Mouse (Mus musculus) MEL (cell line): ENCODE measurements around the gene Tm9sf2. TPM values are rescaled to one million over a fixed set of nuclear protein-coding genes. Genes with fewer than 3 reads are reported as not detected.

Experiments used
- DNase-seq: peaks from one replicate; pipeline ENCODE4 v3.0.0; 2011; ENCODE audit warnings: low read depth, low spot score
- H3K27ac ChIP-seq: 2 replicates; pipeline ENCODE4 v1.5.1; 2012; ENCODE audit warnings: low read depth, mild to moderate bottlenecking, control low read depth, low read length, moderate library complexity; ENCODE audit not compliant: control insufficient read depth
- H3K27me3 ChIP-seq, 2 experiments: fragments of 150-350 bp in 1 of 2; sonication (generic) in 1 of 2; 2 replicates each; pipeline ENCODE4 v1.6.1; 2012; ENCODE audit warnings: low read length in 2 of 2, mild to moderate bottlenecking in 2 of 2, improper control_type of control experiment in 1 of 2, moderate library complexity in 1 of 2; ENCODE audit not compliant: insufficient read depth in 2 of 2, control insufficient read depth in 1 of 2
- H3K36me3 ChIP-seq, 2 experiments: 2 replicates each; pipeline ENCODE4 v1.6.1; 2012 to 2014; ENCODE audit warnings: low read length in 2 of 2, improper control_type of control experiment in 1 of 2, inconsistent platforms in 1 of 2, mild to moderate bottlenecking in 1 of 2; ENCODE audit not compliant: insufficient read depth in 2 of 2, control insufficient read depth in 1 of 2
- H3K4me1 ChIP-seq, 2 experiments: fragments of 150-350 bp in 1 of 2; sonication (generic) in 1 of 2; 2 replicates each; pipeline ENCODE4 v1.6.1; 2012; ENCODE audit warnings: low read length in 2 of 2, improper control_type of control experiment in 1 of 2, mild to moderate bottlenecking in 1 of 2; ENCODE audit not compliant: insufficient read depth in 2 of 2, control insufficient read depth in 1 of 2
- H3K4me3 ChIP-seq, 2 experiments: fragments of 150-350 bp in 1 of 2; sonication (generic) in 1 of 2; 2 replicates each; pipeline ENCODE4 v1.5.1; 2012; ENCODE audit warnings: low read depth in 2 of 2, low read length in 2 of 2, mild to moderate bottlenecking in 2 of 2, moderate library complexity in 2 of 2, control low read depth in 1 of 2, improper control_type of control experiment in 1 of 2; ENCODE audit not compliant: control insufficient read depth in 1 of 2, insufficient read depth in 1 of 2
- H3K79me2 ChIP-seq: 2 replicates; pipeline ENCODE4 v1.6.1; 2012; ENCODE audit warnings: mild to moderate bottlenecking, low read length, moderate library complexity; ENCODE audit not compliant: control insufficient read depth, poor library complexity, insufficient read depth
- H3K9ac ChIP-seq: 2 replicates; pipeline ENCODE4 v1.6.1; 2012; ENCODE audit warnings: low read depth, mild to moderate bottlenecking, control low read depth, low read length, moderate library complexity; ENCODE audit not compliant: control insufficient read depth, poor library complexity, severe bottlenecking
- H3K9me3 ChIP-seq: fragments of 150-350 bp; sonication (generic); replicated peaks from 2 replicates; pipeline ENCODE4 v1.6.1; 2012; ENCODE audit warnings: mild to moderate bottlenecking, low read length, improper control_type of control experiment, moderate library complexity; ENCODE audit not compliant: insufficient read depth
- CHD2 ChIP-seq: IDR thresholded peaks from 2 replicates; pipeline ENCODE4 v1.6.1; 2011; ENCODE audit warnings: low read length, improper control_type of control experiment
- ELF1 ChIP-seq: IDR thresholded peaks from 2 replicates; pipeline ENCODE4 v1.6.1; 2014; ENCODE audit warnings: low read depth, mild to moderate bottlenecking, inconsistent platforms, low read length, improper control_type of control experiment, moderate library complexity
- HCFC1 ChIP-seq: IDR thresholded peaks from 2 replicates; pipeline ENCODE4 v1.6.1; 2012; ENCODE audit warnings: low read depth, mild to moderate bottlenecking, inconsistent platforms, low read length, improper control_type of control experiment, moderate library complexity
- MXI1 ChIP-seq: IDR thresholded peaks from 2 replicates; pipeline ENCODE4 v1.6.1; 2011; ENCODE audit warnings: mild to moderate bottlenecking, low read depth, low read length, improper control_type of control experiment
- MYB ChIP-seq: IDR thresholded peaks from 2 replicates; pipeline ENCODE4 v1.6.1; 2011; ENCODE audit warnings: mild to moderate bottlenecking, low read depth, low read length, improper control_type of control experiment
- NELFE ChIP-seq: IDR thresholded peaks from 2 replicates; pipeline ENCODE4 v1.6.1; 2011; ENCODE audit warnings: low read depth, low read length, improper control_type of control experiment
- NRF1 ChIP-seq: IDR thresholded peaks from 2 replicates; pipeline ENCODE4 v1.6.1; 2014; ENCODE audit warnings: low read depth, mild to moderate bottlenecking, inconsistent platforms, low read length, improper control_type of control experiment, moderate library complexity; ENCODE audit not compliant: poor library complexity, insufficient read depth, severe bottlenecking
- POLR2A ChIP-seq, 2 experiments: IDR thresholded peaks; 2 replicates each; pipeline ENCODE4 v1.6.1; 2011 to 2012; ENCODE audit warnings: low read length in 2 of 2, mild to moderate bottlenecking in 2 of 2, control low read depth in 1 of 2, improper control_type of control experiment in 1 of 2, low read depth in 1 of 2, moderate library complexity in 1 of 2; ENCODE audit not compliant: control insufficient read depth in 1 of 2, insufficient read depth in 1 of 2, poor library complexity in 1 of 2
- POLR2AphosphoS2 ChIP-seq: IDR thresholded peaks from 2 replicates; pipeline ENCODE4 v1.6.1; 2011; ENCODE audit warnings: low read length, improper control_type of control experiment
- SIN3A ChIP-seq: IDR thresholded peaks from 2 replicates; pipeline ENCODE4 v1.6.1; 2012; ENCODE audit warnings: low read length, improper control_type of control experiment, inconsistent platforms
- TBP ChIP-seq: IDR thresholded peaks from 2 replicates; pipeline ENCODE4 v1.8.0; 2011; ENCODE audit warnings: low read depth, low read length, improper control_type of control experiment
- TCF12 ChIP-seq: IDR thresholded peaks from 2 replicates; pipeline ENCODE4 v1.6.1; 2014; ENCODE audit warnings: low read depth, mild to moderate bottlenecking, inconsistent platforms, low read length, improper control_type of control experiment, moderate library complexity
- USF1 ChIP-seq: IDR thresholded peaks from 2 replicates; pipeline ENCODE4 v1.6.1; 2014; ENCODE audit warnings: low read depth, mild to moderate bottlenecking, inconsistent platforms, low read length, improper control_type of control experiment, moderate library complexity
- ZC3H11A ChIP-seq: IDR thresholded peaks from 2 replicates; pipeline ENCODE4 v1.6.1; 2012; ENCODE audit warnings: low read depth, mild to moderate bottlenecking, inconsistent platforms, low read length, improper control_type of control experiment
- ZMIZ1 ChIP-seq: IDR thresholded peaks from 2 replicates; pipeline ENCODE4 v1.6.1; 2012; ENCODE audit warnings: low read depth, mild to moderate bottlenecking, inconsistent platforms, low read length, improper control_type of control experiment, moderate library complexity
- ZNF384 ChIP-seq: IDR thresholded peaks from 2 replicates; pipeline ENCODE4 v1.6.1; 2012; ENCODE audit warnings: low read depth, mild to moderate bottlenecking, inconsistent platforms, low read length, improper control_type of control experiment
- polyA plus RNA-seq, 2 experiments: library from polyadenylated mRNA; stranded (reverse) in 1 of 2; unstranded in 1 of 2; fragments of >175 nt in 1 of 2; fragments of >200 nt in 1 of 2; gene quantifications; 2 replicates each; pipeline versions ENCODE4 v1.2.1 to v1.2.4; 2012; ENCODE audit warnings: low replicate concordance in 2 of 2, low read depth in 1 of 2; ENCODE audit not compliant: insufficient read length in 2 of 2, insufficient read depth in 1 of 2, missing spikeins in 1 of 2
- total RNA-seq: library from RNA; depleted of rRNA; stranded (reverse); fragments of 300-350 nt; gene quantifications from 2 replicates; pipeline ENCODE4 v1.2.3, GENCODE M21; 2012; rRNA removed

Tm9sf2 gene
- total RNA-seq = 55.8 and 59.6 TPM in 2 replicates
- polyA plus RNA-seq = 10 to 100 TPM in 1 of 2 experiments, not detected in 1; 62.7 TPM

GRCm38 (mm10) chr14:122106822-122107468 is at the start of gene Tm9sf2:
Tm9sf2 (plus strand) TSS chr14:122107038.
- H3K27ac ChIP-seq = peak within 1 kb of the TSS; percentile 86
- peak within 1 kb of the TSS; percentile 81 to 99 for H3K4me3 ChIP-seq
- TF ChIP-seq ZMIZ1 = peak; percentile 77
- TF ChIP-seq NELFE = peak; percentile 93
- peak; percentile 52; the same call in 1 of the 2 replicates for TF ChIP-seq MYB
- TF ChIP-seq TCF12 = peak; percentile 39; the same call in 1 of the 2 replicates
- peak; percentile 79; the same call in 1 of the 2 replicates for TF ChIP-seq SIN3A
- TF ChIP-seq ELF1 = peak; percentile 97
- TF ChIP-seq TBP = peak; percentile 74; the same call in 1 of the 2 replicates
- no peak for TF ChIP-seq CHD2
- peak; percentile 37 for TF ChIP-seq MXI1
- no peak for TF ChIP-seq ZNF384
- TF ChIP-seq NRF1 = peak; percentile 97
- peak; percentile 89 for TF ChIP-seq HCFC1
- 0 out of 2 replicates have a peak, but pooled peaks have one; percentile 4 for TF ChIP-seq USF1
- peak; percentile 89 for TF ChIP-seq POLR2AphosphoS2
- TF ChIP-seq ZC3H11A = no peak
- TF ChIP-seq POLR2A (IDR thresholded peaks at IDR 0.05; ENCODE audit: control insufficient read depth in 1 of 2, insufficient read depth in 1 of 2, low read depth in 1 of 2, low read length in 2 of 2, poor library complexity in 1 of 2) = peak; percentile 94 to 98
- H3K79me2 ChIP-seq = peaks cover 47% of the 10 kb centered on the region
- H3K9me3 ChIP-seq = no peaks in the 10 kb centered on the region
- peaks cover 2 to 17% of the 10 kb centered on the region in 2 experiments; a peak in 3 of 4 replicates for H3K36me3 ChIP-seq
- peak within 1 kb of the TSS; percentile 98 for H3K9ac ChIP-seq
- DNase-seq = peak; percentile 96
- H3K27me3 ChIP-seq = no peaks in the 10 kb centered on the region
- peaks cover 11 to 12% of the 10 kb centered on the region in 2 experiments for H3K4me1 ChIP-seq

GRCm38 (mm10) chr14:122057941-122058346 is 48.9 kb upstream of the Tm9sf2 start:
- H3K27me3 ChIP-seq = no peaks in the 10 kb centered on the region
- no peak for TF ChIP-seq POLR2AphosphoS2
- 0 out of 2 replicates have a peak, but pooled peaks have one; percentile 33 for TF ChIP-seq USF1

More at GRCm38 (mm10) chr14:122057941-122058346, 48.9 kb upstream of the Tm9sf2 start:
- Histone ChIP-seq H3K27ac (no peak overlapping the region), H3K9ac (no peak overlapping the region), H3K4me3 (no peak overlapping the region), H3K9me3 (no peaks in the 10 kb centered on the region), H3K36me3 (no peaks in the 10 kb centered on the region), H3K4me1 (no peaks in the 10 kb centered on the region), H3K79me2 (no peaks in the 10 kb centered on the region)
- no peak for DNase-seq
